Mouse (Mus musculus): ENCODE data around the gene Sf3b6. TPM values are rescaled to one million over a fixed set of nuclear protein-coding genes. Genes with fewer than 3 reads are reported as not detected.

Gene Sf3b6
- polyA plus RNA-seq, 1 experiment from 2014 or later: 258 TPM

DNA sequence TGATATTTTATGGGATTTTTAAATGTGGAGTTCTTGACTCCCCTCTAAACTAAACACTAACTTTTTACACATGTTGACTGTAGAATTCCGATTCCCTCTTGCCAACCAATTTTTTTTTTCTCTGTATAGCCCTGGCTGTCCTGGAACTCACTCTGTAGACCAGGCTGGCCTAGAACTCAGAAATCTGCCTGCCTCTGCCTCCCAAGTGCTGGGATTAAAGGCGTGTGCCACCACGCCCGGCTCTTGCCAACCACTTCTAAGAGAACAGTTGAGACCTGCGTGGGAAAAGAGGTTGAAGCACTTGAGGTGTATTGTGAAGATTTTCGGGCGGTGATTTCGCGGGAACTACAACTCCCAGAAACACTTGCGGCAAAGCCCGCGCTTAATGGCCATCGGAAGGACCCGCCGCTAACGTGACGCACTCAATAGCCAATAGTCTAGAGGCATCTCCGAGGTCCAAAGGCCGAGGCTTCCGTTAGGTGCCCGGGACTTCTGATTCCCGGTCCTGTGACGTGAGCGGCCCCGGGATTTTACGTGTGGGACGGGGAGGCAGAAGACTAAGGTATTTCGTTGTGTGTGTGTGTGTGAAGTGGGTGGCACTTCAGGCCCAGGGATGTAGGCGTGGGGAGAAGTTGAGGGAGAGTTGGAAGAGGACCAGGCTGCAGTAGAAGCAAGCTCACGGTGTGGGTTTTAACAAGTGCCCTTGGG is 25.7 kb downstream of the Sf3b6 start, which contains the start of gene Wdcp:
TSS of gene Wdcp (plus strand) at position 414 of the 708 bp plus-strand sequence.
- no peaks in the 10 kb centered on the region for H3K9me3 ChIP-seq
- peaks cover 23% of the 10 kb centered on the region for H3K4me1 ChIP-seq
- H3K27me3 ChIP-seq: peaks cover 6% of the 10 kb centered on the region; the same call in 1 of the 2 replicates
- ATAC-seq (replicated peaks): peak; percentile 94
- H3K9ac ChIP-seq (replicated peaks): peak within 1 kb of the TSS; percentile 43
- H3K4me3 ChIP-seq: peak within 1 kb of the TSS; percentile 61
- H3K27ac ChIP-seq (replicated peaks): 0 out of 2 replicates have a peak within 1 kb of the TSS, but pooled peaks have one; percentile 25
- peak within 1 kb of the TSS; percentile 60 for H3K4me2 ChIP-seq (replicated peaks)
- no peaks in the 10 kb centered on the region for H3K36me3 ChIP-seq
- WGBS: 1% methylated on average over 30 of the region's 30 CpGs

DNA sequence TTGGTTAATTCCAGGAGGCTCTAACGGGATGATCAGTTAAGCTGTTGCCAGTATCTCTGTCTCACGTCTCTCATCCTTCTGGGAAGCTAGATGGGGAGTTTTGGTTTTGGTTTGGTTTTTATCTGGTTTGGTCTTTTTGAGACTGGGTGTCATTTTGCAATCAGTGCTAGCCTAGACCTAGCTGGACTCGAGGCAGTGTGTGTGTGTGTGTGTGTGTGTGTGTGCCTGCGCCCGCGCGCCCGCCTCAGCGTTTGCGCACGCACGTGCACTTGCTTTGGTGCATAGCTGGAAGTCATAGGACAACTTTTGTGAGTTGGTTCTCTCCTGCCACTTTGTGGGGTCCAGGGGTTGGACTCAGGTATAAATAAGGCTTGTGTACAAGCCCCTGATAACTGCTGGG is 26.4 kb downstream of the Sf3b6 start:
- WGBS: under 1% methylated on average over 12 of the region's 12 CpGs
- ATAC-seq (replicated peaks): peak; percentile 43
- H3K4me1 ChIP-seq: peaks cover 23% of the 10 kb centered on the region
- no peaks in the 10 kb centered on the region for H3K9me3 ChIP-seq
- H3K4me2 ChIP-seq (replicated peaks): peak overlapping the region; percentile 60
- 0 out of 2 replicates have a peak overlapping the region, but pooled peaks have one; percentile 25 for H3K27ac ChIP-seq (replicated peaks)
- H3K27me3 ChIP-seq: peaks cover 6% of the 10 kb centered on the region; the same call in 1 of the 2 replicates
- H3K9ac ChIP-seq (replicated peaks): peak overlapping the region; percentile 43
- no peaks in the 10 kb centered on the region for H3K36me3 ChIP-seq
- H3K4me3 ChIP-seq: peak overlapping the region; percentile 61

GRCm38 (mm10) chr12:4856160-4856559 is 38.8 kb downstream of the Sf3b6 start:
- peaks cover 5% of the 10 kb centered on the region; the same call in 1 of the 2 replicates for H3K36me3 ChIP-seq
- no peaks in the 10 kb centered on the region for H3K4me1 ChIP-seq
- no peak overlapping the region for H3K4me3 ChIP-seq
- no peaks in the 10 kb centered on the region for H3K9me3 ChIP-seq
- H3K4me2 ChIP-seq (replicated peaks): no peak overlapping the region
- H3K27ac ChIP-seq (replicated peaks): no peak overlapping the region
- 96% methylated on average over 5 of the region's 5 CpGs for WGBS
- no peak overlapping the region for H3K9ac ChIP-seq (replicated peaks)
- no peak for ATAC-seq (replicated peaks)
- H3K27me3 ChIP-seq: no peaks in the 10 kb centered on the region

- Histone ChIP-seq H3K9ac (replicated peaks) (no peak overlapping the region), H3K9me3 (no peaks in the 10 kb centered on the region), H3K4me2 (replicated peaks) (no peak overlapping the region), H3K4me3 (no peak overlapping the region), H3K36me3 (peaks cover 4% of the 10 kb centered on the region; the same call in 1 of the 2 replicates), H3K27ac (replicated peaks) (no peak overlapping the region), H3K27me3 (no peaks in the 10 kb centered on the region), H3K4me1 (no peaks in the 10 kb centered on the region)
- WGBS: 94% methylated on average over 2 of the region's 2 CpGs
- ATAC-seq (replicated peaks): no peak
Measured at GRCm38 (mm10) chr12:4856834-4857233, 39.5 kb downstream of the Sf3b6 start.

- H3K9me3 ChIP-seq: no peaks in the 10 kb centered on the region
- H3K4me2 ChIP-seq (replicated peaks): no peak overlapping the region
- no peak overlapping the region for H3K4me3 ChIP-seq
- H3K36me3 ChIP-seq: peaks cover 4% of the 10 kb centered on the region; the same call in 1 of the 2 replicates
- no peaks in the 10 kb centered on the region for H3K27me3 ChIP-seq
- no peak for ATAC-seq (replicated peaks)
- no peak overlapping the region for H3K27ac ChIP-seq (replicated peaks)
- no peaks in the 10 kb centered on the region for H3K4me1 ChIP-seq
- 71% methylated on average over 11 of the region's 11 CpGs for WGBS
- H3K9ac ChIP-seq (replicated peaks): no peak overlapping the region
Measured at GRCm38 (mm10) chr12:4859241-4859914, 42.0 kb downstream of the Sf3b6 start.

DNA sequence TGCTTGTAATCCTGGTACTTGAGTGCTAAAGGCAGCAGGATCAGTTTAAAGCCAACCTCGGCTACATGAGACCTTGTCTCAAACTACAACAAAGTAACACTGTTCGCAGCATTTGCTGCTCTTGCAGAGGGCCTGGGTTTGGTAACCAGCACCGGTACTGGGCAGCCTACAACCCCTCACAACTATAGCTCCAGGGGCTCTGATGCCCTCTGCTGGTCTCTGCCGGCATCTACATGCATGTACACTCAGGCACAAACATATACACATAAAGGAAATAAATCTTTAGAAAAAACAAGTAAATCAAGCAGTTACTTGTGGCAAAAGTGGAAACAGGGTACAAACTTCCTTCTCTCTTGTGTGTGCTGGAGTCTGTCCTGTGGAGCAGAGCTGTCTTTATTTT is 45.3 kb downstream of the Sf3b6 start:
- no peak for ATAC-seq (replicated peaks)
- whole genome bisulfite sequencing: 89% methylated on average over 4 of the region's 4 CpGs
- H3K9me3 ChIP-seq: no peaks in the 10 kb centered on the region

GRCm38 (mm10) chr12:4863654-4864337 is 46.5 kb downstream of the Sf3b6 start:
- Histone ChIP-seq H3K9me3 (no peaks in the 10 kb centered on the region), H3K4me1 (no peaks in the 10 kb centered on the region), H3K4me2 (replicated peaks) (no peak overlapping the region), H3K27ac (replicated peaks) (no peak overlapping the region), H3K9ac (replicated peaks) (no peak overlapping the region), H3K27me3 (no peaks in the 10 kb centered on the region), H3K36me3 (no peaks in the 10 kb centered on the region), H3K4me3 (no peak overlapping the region)
- no peak for ATAC-seq (replicated peaks)
- WGBS: 71% methylated on average over 4 of the region's 4 CpGs

More for the DNA sequence above, 45.3 kb downstream of the Sf3b6 start:
- Histone ChIP-seq H3K4me1 (no peaks in the 10 kb centered on the region), H3K27me3 (no peaks in the 10 kb centered on the region), H3K9ac (replicated peaks) (no peak overlapping the region), H3K27ac (replicated peaks) (no peak overlapping the region), H3K4me2 (replicated peaks) (no peak overlapping the region), H3K36me3 (no peaks in the 10 kb centered on the region), H3K4me3 (no peak overlapping the region)

DNA sequence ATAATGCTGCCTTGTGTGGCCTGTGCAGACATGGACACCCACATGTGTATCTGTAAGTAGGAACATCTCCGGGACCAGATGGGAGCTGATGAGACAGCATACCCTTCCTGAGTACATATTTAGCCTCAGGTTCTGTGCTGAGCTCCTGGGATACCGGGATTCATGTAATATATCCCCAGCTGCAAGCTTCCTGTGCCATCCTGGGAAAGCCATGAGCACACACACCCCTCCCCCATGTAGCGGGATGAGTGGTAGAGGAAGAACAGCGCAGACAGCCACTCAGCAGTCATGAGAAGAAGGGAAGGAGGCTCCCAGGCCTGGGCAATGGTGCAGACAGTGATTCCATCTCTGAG is 47.0 kb downstream of the Sf3b6 start:
- H3K4me3 ChIP-seq: no peak overlapping the region
- H3K9me3 ChIP-seq: no peaks in the 10 kb centered on the region
- H3K36me3 ChIP-seq: no peaks in the 10 kb centered on the region
- 75% methylated on average over 4 of the region's 4 CpGs for WGBS
- no peak overlapping the region for H3K4me2 ChIP-seq (replicated peaks)
- H3K27me3 ChIP-seq: no peaks in the 10 kb centered on the region
- H3K4me1 ChIP-seq: no peaks in the 10 kb centered on the region
- ATAC-seq (replicated peaks): no peak
- no peak overlapping the region for H3K9ac ChIP-seq (replicated peaks)
- H3K27ac ChIP-seq (replicated peaks): no peak overlapping the region

GRCm38 (mm10) chr12:4868924-4869323 is 51.6 kb downstream of the Sf3b6 start:
- no peak overlapping the region for H3K4me3 ChIP-seq
- 82% methylated on average over 8 of the region's 8 CpGs for WGBS
- H3K4me2 ChIP-seq (replicated peaks): no peak overlapping the region
- no peak overlapping the region for H3K9ac ChIP-seq (replicated peaks)
- H3K36me3 ChIP-seq: no peaks in the 10 kb centered on the region
- no peak for ATAC-seq (replicated peaks)
- no peaks in the 10 kb centered on the region for H3K27me3 ChIP-seq
- H3K27ac ChIP-seq (replicated peaks): no peak overlapping the region
- H3K4me1 ChIP-seq: peaks cover 3% of the 10 kb centered on the region
- no peaks in the 10 kb centered on the region for H3K9me3 ChIP-seq

DNA sequence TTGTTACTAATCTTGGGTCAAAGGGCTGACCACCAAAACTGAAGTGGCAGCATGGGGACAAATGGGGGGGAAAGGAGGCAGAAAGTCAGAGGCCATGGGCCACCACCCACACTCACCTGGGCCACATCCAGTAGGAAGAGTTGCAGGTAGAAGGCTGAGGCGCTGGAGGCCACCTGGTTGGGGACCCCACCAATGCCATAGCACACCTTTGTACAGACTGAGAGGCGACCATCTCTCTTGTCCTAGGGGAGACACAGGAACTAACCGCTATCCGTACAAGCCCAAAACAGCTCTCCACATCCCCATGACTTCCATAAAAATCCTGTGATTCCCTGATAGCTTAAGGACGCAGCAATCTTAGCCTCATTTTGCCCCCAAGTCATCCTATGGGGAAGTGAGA is 53.9 kb downstream of the Sf3b6 start:
- Histone ChIP-seq H3K27ac (replicated peaks) (no peak overlapping the region), H3K4me3 (no peak overlapping the region)

DNA sequence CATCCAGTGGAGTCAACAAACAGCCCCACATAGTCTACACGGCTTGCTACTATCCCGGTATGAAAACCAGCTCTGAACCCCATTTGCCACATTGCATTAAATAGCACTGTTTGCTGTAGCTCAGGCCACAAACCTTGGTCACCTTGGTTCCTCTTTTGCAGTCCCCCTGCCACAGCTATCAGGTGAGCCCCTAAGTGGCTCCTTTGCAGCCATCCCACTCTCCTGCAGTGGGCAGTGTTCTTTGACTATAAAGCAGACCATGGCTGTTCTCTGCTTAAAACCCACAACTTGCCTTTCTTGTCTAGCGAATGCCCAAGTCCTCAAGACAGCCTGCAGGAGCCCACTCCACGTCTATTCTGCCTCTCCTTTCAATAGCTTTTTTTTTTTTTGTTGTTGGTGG is 54.9 kb downstream of the Sf3b6 start:
- Histone ChIP-seq H3K9me3 (no peaks in the 10 kb centered on the region), H3K36me3 (no peaks in the 10 kb centered on the region), H3K9ac (replicated peaks) (no peak overlapping the region), H3K27me3 (no peaks in the 10 kb centered on the region), H3K4me1 (peaks cover 11% of the 10 kb centered on the region), H3K4me3 (no peak overlapping the region), H3K27ac (replicated peaks) (no peak overlapping the region), H3K4me2 (replicated peaks) (no peak overlapping the region)
- no peak for ATAC-seq (replicated peaks)
- WGBS: 60% methylated on average over 4 of the region's 4 CpGs

More for the DNA sequence above, 53.9 kb downstream of the Sf3b6 start:
- H3K9me3 ChIP-seq: no peaks in the 10 kb centered on the region
- ATAC-seq (replicated peaks): no peak
- no peak overlapping the region for H3K4me2 ChIP-seq (replicated peaks)
- 92% methylated on average over 5 of the region's 5 CpGs for WGBS
- no peak overlapping the region for H3K9ac ChIP-seq (replicated peaks)
- H3K4me1 ChIP-seq: peaks cover 11% of the 10 kb centered on the region
- H3K27me3 ChIP-seq: no peaks in the 10 kb centered on the region
- H3K36me3 ChIP-seq: no peaks in the 10 kb centered on the region

- Histone ChIP-seq H3K4me1 (peaks cover 11% of the 10 kb centered on the region), H3K27ac (replicated peaks) (no peak overlapping the region), H3K9ac (replicated peaks) (no peak overlapping the region), H3K4me3 (no peak overlapping the region), H3K36me3 (no peaks in the 10 kb centered on the region), H3K4me2 (replicated peaks) (no peak overlapping the region), H3K9me3 (no peaks in the 10 kb centered on the region), H3K27me3 (no peaks in the 10 kb centered on the region)
- WGBS: 76% methylated on average over 5 of the region's 5 CpGs
- ATAC-seq (replicated peaks): no peak
Measured at GRCm38 (mm10) chr12:4872983-4873477, 55.7 kb downstream of the Sf3b6 start.

All from forebrain, embryonic 15.5 days (tissue).